8 mouse cellular contexts compared by ENCODE assay signal in genomic region chr14:57797991-57798931, GRCm38 (mm10). TPM values are rescaled to one million over a fixed set of nuclear protein-coding genes. Genes with fewer than 3 reads are reported as not detected.
DNase-seq lines count a peak whose midpoint lies in the region; ATAC-seq and TF ChIP-seq lines count a peak whose summit lies in the region.

Sap18 (plus strand) TSS chr14:57798180.

- peak; percentile 99 for ATAC-seq in forebrain, postnatal 0 days
- ATAC-seq in lung, embryonic 15.5 days (ENCODE audit: borderline replicate concordance, extremely low read depth, low FRiP score, low TSS enrichment) = peak; percentile 97

- peak within 1 kb of the TSS; percentile 49 for H3K27ac ChIP-seq in MEL (ENCODE audit: control insufficient read depth, low read depth, low read length)
- peak within 1 kb of the TSS; percentile 14; the same call in 1 of the 2 replicates for H3K27ac ChIP-seq in cerebellum, adult 2 months (ENCODE audit: insufficient read depth, low read length)
- H3K27ac ChIP-seq in forebrain, postnatal 0 days (ENCODE audit: low read depth, low read length) = peak within 1 kb of the TSS; percentile 82
- H3K27ac ChIP-seq in lung, embryonic 15.5 days = peak within 1 kb of the TSS; percentile 50

- peak; percentile 78 to 86 for TF ChIP-seq POLR2A in MEL (IDR thresholded peaks at IDR 0.05; ENCODE audit: control insufficient read depth in 1 of 2, insufficient read depth in 1 of 2, low read depth in 1 of 2, low read length in 2 of 2, poor library complexity in 1 of 2)
- peak; percentile 75 for TF ChIP-seq POLR2A in cerebellum, adult 2 months (IDR thresholded peaks at IDR 0.05; ENCODE audit: borderline replicate concordance, insufficient read depth, low read length)

- H3K9ac ChIP-seq in MEL (ENCODE audit: control insufficient read depth, low read depth, low read length, poor library complexity, severe bottlenecking) = peak within 1 kb of the TSS; percentile 98
- peak within 1 kb of the TSS; percentile 75 for H3K9ac ChIP-seq in forebrain, postnatal 0 days
- peak within 1 kb of the TSS; percentile 86 for H3K9ac ChIP-seq in lung, embryonic 15.5 days

- H3K4me3 ChIP-seq in MEL (ENCODE audit: control insufficient read depth in 1 of 2, insufficient read depth in 1 of 2, low read depth in 2 of 2, low read length in 2 of 2) = peak within 1 kb of the TSS; percentile 98 to 100
- peak within 1 kb of the TSS; percentile 76 for H3K4me3 ChIP-seq in cerebellum, adult 2 months (replicated peaks; ENCODE audit: insufficient read depth, low read depth, low read length)
- H3K4me3 ChIP-seq in forebrain, postnatal 0 days (ENCODE audit: low read depth, low read length) = peak within 1 kb of the TSS; percentile 83
- H3K4me3 ChIP-seq in lung, embryonic 15.5 days = peak within 1 kb of the TSS; percentile 84

- H3K4me2 ChIP-seq in forebrain, postnatal 0 days (ENCODE audit: low read depth) = peak within 1 kb of the TSS; percentile 79
- peak within 1 kb of the TSS; percentile 72 for H3K4me2 ChIP-seq in lung, embryonic 15.5 days

- H3K27me3 ChIP-seq in MEL (ENCODE audit: control insufficient read depth in 1 of 2, insufficient read depth in 2 of 2, low read length in 2 of 2) = peaks cover 0 to 3% of the 10 kb centered on the region in 2 experiments; a peak in 1 of 4 replicates
- no peaks in the 10 kb centered on the region for H3K27me3 ChIP-seq in cerebellum, adult 2 months (ENCODE audit: control insufficient read depth, insufficient read depth, low read length)
- H3K27me3 ChIP-seq in forebrain, postnatal 0 days (ENCODE audit: insufficient read depth, low read length) = no peaks in the 10 kb centered on the region
- H3K27me3 ChIP-seq in lung, embryonic 15.5 days = no peaks in the 10 kb centered on the region

- TF ChIP-seq RAD21 in MEL (IDR thresholded peaks at IDR 0.05; ENCODE audit: low read depth, low read length) = no peak

- under 1% methylated on average over 99 of the region's 99 CpGs for WGBS in cerebellum, adult 2 months
- under 1% methylated on average over 98 of the region's 99 CpGs for WGBS in forebrain, postnatal 0 days
- WGBS in lung, embryonic 15.5 days = under 1% methylated on average over 98 of the region's 99 CpGs

- peak; percentile 99 for DNase-seq in MEL (ENCODE audit: low read depth, low spot score)
- DNase-seq in cerebellum, adult 2 months = peak; percentile 97 to 98
- DNase-seq in forebrain, postnatal 0 days = peak; percentile 100
- DNase-seq in heart, postnatal 4 days = peak; percentile 97
- DNase-seq in layer of hippocampus, adult 8-10 months (ENCODE audit: low spot score in 2 of 2) = peak; percentile 98
- peak; percentile 97 for DNase-seq in ovary, adult 18-20 months (ENCODE audit: low spot score)
- DNase-seq in thymus, postnatal 0 days (ENCODE audit: low spot score) = peak; percentile 99

- no peak for TF ChIP-seq EP300 in MEL (IDR thresholded peaks at IDR 0.05; ENCODE audit: low read depth in 1 of 2, low read length in 2 of 2)

- H3K4me1 ChIP-seq in MEL (ENCODE audit: control insufficient read depth in 1 of 2, insufficient read depth in 2 of 2, low read length in 2 of 2) = peaks cover 6 to 8% of the 10 kb centered on the region in 2 experiments; a peak in 3 of 4 replicates
- peaks cover 3% of the 10 kb centered on the region; the same call in 1 of the 2 replicates for H3K4me1 ChIP-seq in cerebellum, adult 2 months (ENCODE audit: control insufficient read depth, insufficient read depth, low read length)
- no peaks in the 10 kb centered on the region for H3K4me1 ChIP-seq in forebrain, postnatal 0 days (ENCODE audit: insufficient read depth)
- peaks cover 18% of the 10 kb centered on the region for H3K4me1 ChIP-seq in lung, embryonic 15.5 days

- no peak for TF ChIP-seq CTCF in MEL (IDR thresholded peaks at IDR 0.05 in 2 of 3, conservative IDR thresholded peaks at IDR 0.05 in 1 of 3; ENCODE audit: control insufficient read depth in 1 of 3, insufficient read depth in 1 of 3, low read depth in 2 of 3, low read length in 3 of 3, poor library complexity in 1 of 3, severe bottlenecking in 1 of 3)
- no peak for TF ChIP-seq CTCF in cerebellum, adult 2 months (IDR thresholded peaks at IDR 0.05; ENCODE audit: borderline replicate concordance, insufficient read depth, low read depth, low read length)
- no peak for TF ChIP-seq CTCF in forebrain, postnatal 0 days (IDR thresholded peaks at IDR 0.05; ENCODE audit: low read depth)

- H3K36me3 ChIP-seq in MEL (ENCODE audit: control insufficient read depth in 1 of 2, insufficient read depth in 2 of 2, low read length in 2 of 2) = peaks cover 17 to 19% of the 10 kb centered on the region in 2 experiments
- H3K36me3 ChIP-seq in forebrain, postnatal 0 days (ENCODE audit: insufficient read depth) = peaks cover 16% of the 10 kb centered on the region
- H3K36me3 ChIP-seq in lung, embryonic 15.5 days = peaks cover 15% of the 10 kb centered on the region

- peaks cover 28% of the 10 kb centered on the region for H3K79me2 ChIP-seq in MEL (ENCODE audit: control insufficient read depth, insufficient read depth, low read length, poor library complexity)

- no peaks in the 10 kb centered on the region for H3K9me3 ChIP-seq in MEL (replicated peaks; ENCODE audit: insufficient read depth, low read length)
- no peaks in the 10 kb centered on the region for H3K9me3 ChIP-seq in forebrain, postnatal 0 days (ENCODE audit: low read length)
- H3K9me3 ChIP-seq in lung, embryonic 15.5 days = no peaks in the 10 kb centered on the region

TF ChIP-seq in MEL, 35 proteins besides CTCF, POLR2A, EP300 and RAD21 (continues in another document):
- no peak; the same call in 1 of the 2 replicates for TF ChIP-seq KAT2A (conservative IDR thresholded peaks at IDR 0.05; ENCODE audit: low read depth, low read length)
- no peak for TF ChIP-seq POLR2AphosphoS2 (IDR thresholded peaks at IDR 0.05; ENCODE audit: low read length)
- TF ChIP-seq MAX (IDR thresholded peaks at IDR 0.05; ENCODE audit: low read length) = peak; percentile 85
- TF ChIP-seq MYC (IDR thresholded peaks at IDR 0.05; ENCODE audit: low read depth, low read length) = peak; percentile 87
- TF ChIP-seq BHLHE40 (IDR thresholded peaks at IDR 0.05; ENCODE audit: borderline replicate concordance, low read depth, low read length) = no peak
- TF ChIP-seq RCOR1 (IDR thresholded peaks at IDR 0.05; ENCODE audit: low read depth, low read length) = no peak
- TF ChIP-seq GATA1 (IDR thresholded peaks at IDR 0.05; ENCODE audit: low read depth, low read length) = no peak
- no peak for TF ChIP-seq CHD1 (IDR thresholded peaks at IDR 0.05; ENCODE audit: low read depth, low read length)
- TF ChIP-seq JUND (IDR thresholded peaks at IDR 0.05; ENCODE audit: low read depth, low read length) = no peak
- TF ChIP-seq ZMIZ1 (IDR thresholded peaks at IDR 0.05; ENCODE audit: low read depth, low read length) = no peak
- peak; percentile 86 for TF ChIP-seq ELF1 (IDR thresholded peaks at IDR 0.05; ENCODE audit: low read depth, low read length)
- no peak for TF ChIP-seq E2F4 (IDR thresholded peaks at IDR 0.05; ENCODE audit: borderline replicate concordance, low read depth, low read length)
- no peak for TF ChIP-seq TAL1 (IDR thresholded peaks at IDR 0.05; ENCODE audit: low read length)
- TF ChIP-seq MAFK (IDR thresholded peaks at IDR 0.05; ENCODE audit: borderline replicate concordance, low read depth, low read length) = no peak
- peak; percentile 96 for TF ChIP-seq NRF1 (IDR thresholded peaks at IDR 0.05; ENCODE audit: insufficient read depth, low read depth, low read length, poor library complexity, severe bottlenecking)
- TF ChIP-seq GABPA (IDR thresholded peaks at IDR 0.05; ENCODE audit: low read depth, low read length) = no peak
- peak; percentile 44; the same call in 1 of the 2 replicates for TF ChIP-seq USF1 (IDR thresholded peaks at IDR 0.05; ENCODE audit: low read depth, low read length)
- TF ChIP-seq MYB (IDR thresholded peaks at IDR 0.05; ENCODE audit: low read depth, low read length) = no peak
- no peak for TF ChIP-seq USF2 (IDR thresholded peaks at IDR 0.05; ENCODE audit: borderline replicate concordance in 1 of 2, insufficient read depth in 1 of 2, low read depth in 1 of 2, low read length in 2 of 2)
- TF ChIP-seq CHD2 (IDR thresholded peaks at IDR 0.05; ENCODE audit: low read length) = peak; percentile 94
- no peak for TF ChIP-seq ETS1 (IDR thresholded peaks at IDR 0.05; ENCODE audit: low read depth, low read length)
- peak; percentile 70 for TF ChIP-seq NELFE (IDR thresholded peaks at IDR 0.05; ENCODE audit: low read depth, low read length)
- peak; percentile 74; the same call in 1 of the 2 replicates for TF ChIP-seq MAZ (IDR thresholded peaks at IDR 0.05; ENCODE audit: low read depth, low read length)
- no peak for TF ChIP-seq MEF2A (IDR thresholded peaks at IDR 0.05; ENCODE audit: extremely low read depth, insufficient replicate concordance, low read depth, low read length, poor library complexity, severe bottlenecking)
- peak; percentile 75 for TF ChIP-seq SIN3A (IDR thresholded peaks at IDR 0.05; ENCODE audit: low read length)
- no peak for TF ChIP-seq POLR2AphosphoS5 (IDR thresholded peaks at IDR 0.05; ENCODE audit: borderline replicate concordance, low read depth, low read length)
- TF ChIP-seq ZKSCAN1 (IDR thresholded peaks at IDR 0.05; ENCODE audit: low read depth, low read length) = no peak
- peak; percentile 91 for TF ChIP-seq TBP (IDR thresholded peaks at IDR 0.05; ENCODE audit: low read depth, low read length)
- TF ChIP-seq SMC3 (IDR thresholded peaks at IDR 0.05; ENCODE audit: low read depth, low read length) = no peak
- TF ChIP-seq TCF12 (IDR thresholded peaks at IDR 0.05; ENCODE audit: low read depth, low read length) = peak; percentile 52
- TF ChIP-seq ZC3H11A (IDR thresholded peaks at IDR 0.05; ENCODE audit: low read depth, low read length) = no peak
- no peak for TF ChIP-seq ZNF384 (IDR thresholded peaks at IDR 0.05; ENCODE audit: low read depth, low read length)

RNA-seq across cellular contexts. Expression of gene Sap18, which starts in this region (rescaled TPM):
- 201 and 226 TPM in 2 replicates for total RNA-seq in MEL (2012; rRNA removed)
- 10 to 100 TPM in 1 of 2 experiments, not detected in 1; 13.7 TPM for polyA plus RNA-seq in MEL (2012; ENCODE audit: insufficient read depth in 1 of 2, insufficient read length in 2 of 2, low read depth in 1 of 2, low replicate concordance in 2 of 2, missing spikeins in 1 of 2)
- polyA plus RNA-seq in cerebellum, adult 2 months (2012; rRNA removed) = 25.0 and 25.5 TPM in 2 replicates
- total RNA-seq in forebrain, postnatal 0 days (2014; rRNA removed) = 15.6 and 21.2 TPM in 2 replicates
- 26.8 and 31.6 TPM in 2 replicates for polyA plus RNA-seq in forebrain, postnatal 0 days (2015; fragmentation: Nextera tagmentation; extraction: Ambion mirVana)
- total RNA-seq in heart, postnatal 4 days (2021) = 10 to 100 TPM; 77.1 to 91.9 TPM
- total RNA-seq in layer of hippocampus, adult 8-10 months (2022) = 100 to 1,000 TPM in 1 of 4 experiments, 10 to 100 TPM in 3; 68.5 to 100 (median 78.2) TPM
- 23.0 and 24.5 TPM in 2 replicates for polyA plus RNA-seq in lung, embryonic 15.5 days (2015; fragmentation: Nextera tagmentation; extraction: Ambion mirVana)
- 18.5 and 18.7 TPM in 2 replicates for polyA plus RNA-seq in thymus, postnatal 0 days (2015; fragmentation: Nextera tagmentation; extraction: Ambion mirVana)

Comparison
In these comparisons a context has a peak if more than half of its experiments do, and no peak if none do; other contexts are left out.
1. Peak in every context shown above with its lines: DNase-seq, ATAC-seq, H3K4me3 ChIP-seq and H3K27ac ChIP-seq.
2. H3K27ac ChIP-seq: peak in every context shown above with its lines; median percentile 82 in forebrain, postnatal 0 days; 50 in lung, embryonic 15.5 days; 49 in MEL; 14 in cerebellum, adult 2 months.